Mouse (Mus musculus) neutrophil, adult 65 days (primary cell): ENCODE results near the gene Gm17402. TPM values are rescaled to one million over a fixed set of nuclear protein-coding genes. Genes with fewer than 3 reads are reported as not detected.

ENCODE experiments used
- total RNA-seq: library from RNA; stranded (reverse); gene quantifications from 2 replicates; pipeline ENCODE4 v1.2.4, GENCODE M21; 2023

Gene Gm17402
- not detected in 2 replicates for total RNA-seq

GRCm38 (mm10) chr3:67375063-67375462, at the start of gene Gm17402:
TSS of gene Gm17402 (minus strand) at chr3:67375163.

GRCm38 (mm10) chr3:67373872-67374271, 1.1 kb downstream of the Gm17402 start, which contains the start of gene Mlf1:
TSS of gene Mlf1 (plus strand) at chr3:67374097.

Other genes with a start within 250 kb of the Gm17402 start
- 2.0 and 2.3 TPM in 2 replicates for gene Mlf1, start 1.1 kb downstream of the Gm17402 start, total RNA-seq
- gene Gfm1, start 54.9 kb upstream of the Gm17402 start, total RNA-seq = 14.7 and 15.2 TPM in 2 replicates
- 8.4 and 8.9 TPM in 2 replicates for gene Lxn, start 88.8 kb upstream of the Gm17402 start, total RNA-seq
- gene Rarres1, start 140.4 kb upstream of the Gm17402 start, total RNA-seq = not detected in 2 replicates
- gene Mfsd1, start 207.6 kb upstream of the Gm17402 start, total RNA-seq = 44.3 and 55.1 TPM in 2 replicates